17 mouse cellular contexts compared by ENCODE assay signal in the genomic region with DNA sequence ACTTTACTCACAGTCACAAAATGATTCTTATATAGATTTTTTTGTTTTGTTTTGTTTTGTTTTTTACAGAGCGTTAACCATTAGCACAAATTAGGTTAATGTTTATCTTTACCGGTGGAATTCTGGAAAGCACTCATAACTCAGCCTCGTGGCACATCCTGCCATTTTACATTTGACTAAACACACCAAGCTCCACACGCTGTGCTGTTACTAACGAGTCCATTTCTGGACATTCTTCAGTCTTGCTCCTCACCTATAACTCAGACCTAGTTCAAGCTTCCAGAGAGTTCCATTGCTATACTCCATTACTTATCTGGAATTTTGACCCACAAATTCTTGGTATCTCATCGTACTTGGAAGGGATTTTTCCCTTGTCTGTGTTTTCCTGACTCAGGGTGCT.
"Had no signal": no experiment of that assay in that cellular context is flagged by ENCODE, and none has a peak within 500 bp of the region (broad histone marks: within the 10 kb centered on the region; RNA-seq: fewer than 3 reads in every experiment).

No protein-coding gene starts in this region.

- H3K27me3 ChIP-seq: lung, embryonic 15.5 days; midbrain, embryonic 13.5 days; midbrain, embryonic 15.5 days; neural tube, embryonic 12.5 days; stomach, embryonic 15.5 days had no signal

- H3K36me3 ChIP-seq: midbrain, embryonic 15.5 days; stomach, embryonic 15.5 days had no signal

- ATAC-seq: lung, postnatal 0 days; midbrain, embryonic 13.5 days; midbrain, embryonic 15.5 days had no signal

- H3K4me1 ChIP-seq: lung, embryonic 15.5 days; midbrain, embryonic 13.5 days; midbrain, embryonic 15.5 days; neural tube, embryonic 12.5 days; stomach, embryonic 15.5 days had no signal

- H3K27ac ChIP-seq: lung, embryonic 15.5 days; macrophage; midbrain, embryonic 13.5 days; midbrain, embryonic 15.5 days; neural tube, embryonic 12.5 days; stomach, embryonic 15.5 days; stomach, postnatal 0 days had no signal

- DNase-seq: lung, adult 2 months; lung, postnatal 14 days; lung, postnatal 36 days; right cerebral cortex, postnatal 14 days; thymus, adult 2 months; thymus, postnatal 25 days; thymus, postnatal 4 days had no signal

- H3K9ac ChIP-seq: lung, embryonic 15.5 days; midbrain, embryonic 13.5 days; midbrain, embryonic 15.5 days; neural tube, embryonic 12.5 days; stomach, embryonic 15.5 days had no signal

- H3K4me2 ChIP-seq: lung, embryonic 15.5 days; midbrain, embryonic 11.5 days; midbrain, embryonic 13.5 days; midbrain, embryonic 15.5 days; neural tube, embryonic 12.5 days; stomach, embryonic 15.5 days had no signal

- H3K4me3 ChIP-seq: lung, embryonic 15.5 days; midbrain, embryonic 13.5 days; midbrain, embryonic 15.5 days; neural tube, embryonic 12.5 days; stomach, embryonic 15.5 days had no signal

- H3K9me3 ChIP-seq: lung, embryonic 15.5 days; megakaryocyte, embryonic 14.5 days; midbrain, embryonic 13.5 days; midbrain, embryonic 15.5 days; neural tube, embryonic 12.5 days; stomach, embryonic 15.5 days had no signal
